Mouse (Mus musculus) neural tube, embryonic 14.5 days (tissue): ENCODE data around the gene Cenpf. TPM values are rescaled to one million over a fixed set of nuclear protein-coding genes. Genes with fewer than 3 reads are reported as not detected.

Experiments
- ATAC-seq: fragments of 200-750 bp; cut with Nextera tagmentation; 2 replicates; pipeline ENCODE4 v1.8.0; 2017; ENCODE audit warnings: low read depth, mild to moderate bottlenecking, moderate TSS enrichment, moderate library complexity
- H3K27ac ChIP-seq: fragments of 300-500 bp; sonication (generic); 2 replicates; pipeline ENCODE4 v1.5.1; 2014; ENCODE audit warnings: low read depth, mild to moderate bottlenecking, control low read depth, low read length, moderate library complexity, mixed read lengths
- H3K27me3 ChIP-seq: fragments of 300-500 bp; sonication (generic); 2 replicates; pipeline ENCODE4 v1.6.1; 2014; ENCODE audit warnings: low read length; ENCODE audit not compliant: control insufficient read depth, insufficient read depth
- H3K36me3 ChIP-seq: fragments of 300-500 bp; sonication (generic); 2 replicates; pipeline ENCODE4 v1.6.1; 2014; ENCODE audit warnings: low read length, mixed read lengths; ENCODE audit not compliant: control insufficient read depth, insufficient read depth
- H3K4me1 ChIP-seq: fragments of 300-500 bp; sonication (generic); 2 replicates; pipeline ENCODE4 v1.6.1; 2014; ENCODE audit warnings: low read length; ENCODE audit not compliant: control insufficient read depth, insufficient read depth
- H3K4me2 ChIP-seq: fragments of 300-500 bp; sonication (generic); 2 replicates; pipeline ENCODE4 v1.6.1; 2014; ENCODE audit warnings: mild to moderate bottlenecking, low read depth, low read length, control low read depth
- H3K4me3 ChIP-seq: fragments of 300-500 bp; sonication (generic); 2 replicates; pipeline ENCODE4 v1.5.1; 2014; ENCODE audit warnings: low read depth, low read length, control low read depth, mixed read lengths
- H3K9ac ChIP-seq: fragments of 300-500 bp; sonication (generic); replicated peaks from 2 replicates; pipeline ENCODE4 v1.6.1; 2014; ENCODE audit warnings: low read depth, mild to moderate bottlenecking, control low read depth, low read length, mixed read lengths
- H3K9me3 ChIP-seq: fragments of 300-500 bp; sonication (generic); 2 replicates; pipeline ENCODE4 v1.6.1; 2016; ENCODE audit warnings: low read length; ENCODE audit not compliant: control insufficient read depth
- WGBS: fragments of 180-500 bp; shearing (Covaris S2); extraction: QIAGEN DNeasy Blood & Tissue Kit; methylation state at CpG from one replicate; pipeline ENCODE4 v1.1.7; 2014; 5-methylcytosine and 5-hydroxymethylcytosine counted together
- polyA plus RNA-seq: library from polyadenylated mRNA; unstranded; fragments of >200 nt; fragmentation: Nextera tagmentation; extraction: Ambion mirVana; gene quantifications from 2 replicates; pipeline ENCODE4 v1.2.1, GENCODE M21; 2014

Gene Cenpf
- polyA plus RNA-seq, 1 experiment from 2014 or later: 6.5 TPM

DNA sequence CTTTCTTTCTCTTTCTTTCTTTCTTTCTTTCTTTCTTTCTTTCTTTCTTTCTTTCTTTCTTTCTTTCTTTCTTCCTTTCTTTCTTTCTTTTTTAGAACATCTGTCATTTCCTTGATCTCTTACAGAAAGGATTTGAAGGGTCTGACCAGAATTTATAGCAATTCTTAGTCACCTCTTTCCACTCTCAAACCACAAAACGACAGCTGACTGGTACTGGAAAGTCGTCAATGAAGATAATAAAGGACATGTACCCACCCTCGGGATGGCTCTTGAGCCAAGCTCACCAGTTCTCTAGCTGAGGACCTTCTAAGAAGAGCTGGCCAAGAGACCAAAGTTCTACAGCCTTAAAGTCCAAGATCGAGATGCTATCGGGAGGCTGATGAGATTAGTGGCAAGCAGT is 30.7 kb upstream of the Cenpf start:
- no peak overlapping the region for H3K4me2 ChIP-seq
- no peaks in the 10 kb centered on the region for H3K4me1 ChIP-seq
- no peak overlapping the region for H3K4me3 ChIP-seq
- no peaks in the 10 kb centered on the region for H3K36me3 ChIP-seq
- no peaks in the 10 kb centered on the region for H3K9me3 ChIP-seq
- 66% methylated on average over 5 of the region's 5 CpGs for WGBS
- no peak overlapping the region for H3K9ac ChIP-seq
- H3K27ac ChIP-seq: no peak overlapping the region
- no peak for ATAC-seq
- H3K27me3 ChIP-seq: no peaks in the 10 kb centered on the region

DNA sequence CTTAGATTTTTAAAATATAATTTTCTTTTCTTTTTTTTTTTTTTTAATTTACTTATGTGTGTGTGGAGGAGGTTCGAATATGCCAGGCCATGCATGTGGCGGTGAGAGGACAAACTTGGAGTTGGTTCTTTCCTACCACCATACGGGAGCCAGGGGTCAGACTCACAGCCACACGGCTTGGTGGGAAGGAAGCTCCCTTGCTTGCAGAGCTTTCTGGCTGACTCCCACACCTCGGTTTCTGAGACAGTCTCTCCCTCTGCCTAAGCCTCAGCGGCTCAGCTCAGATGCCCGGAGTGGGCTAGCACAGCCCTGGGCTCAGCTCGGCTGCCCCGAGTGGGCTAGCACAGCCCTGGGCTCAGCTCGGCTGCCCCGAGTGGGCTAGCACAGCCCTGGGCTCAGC is 29.7 kb upstream of the Cenpf start:
- 91% methylated on average over 11 of the region's 11 CpGs for WGBS
- Histone ChIP-seq H3K4me1 (no peaks in the 10 kb centered on the region), H3K27me3 (no peaks in the 10 kb centered on the region), H3K9me3 (no peaks in the 10 kb centered on the region), H3K36me3 (no peaks in the 10 kb centered on the region), H3K27ac (no peak overlapping the region), H3K9ac (no peak overlapping the region), H3K4me2 (no peak overlapping the region), H3K4me3 (no peak overlapping the region)
- no peak for ATAC-seq

DNA sequence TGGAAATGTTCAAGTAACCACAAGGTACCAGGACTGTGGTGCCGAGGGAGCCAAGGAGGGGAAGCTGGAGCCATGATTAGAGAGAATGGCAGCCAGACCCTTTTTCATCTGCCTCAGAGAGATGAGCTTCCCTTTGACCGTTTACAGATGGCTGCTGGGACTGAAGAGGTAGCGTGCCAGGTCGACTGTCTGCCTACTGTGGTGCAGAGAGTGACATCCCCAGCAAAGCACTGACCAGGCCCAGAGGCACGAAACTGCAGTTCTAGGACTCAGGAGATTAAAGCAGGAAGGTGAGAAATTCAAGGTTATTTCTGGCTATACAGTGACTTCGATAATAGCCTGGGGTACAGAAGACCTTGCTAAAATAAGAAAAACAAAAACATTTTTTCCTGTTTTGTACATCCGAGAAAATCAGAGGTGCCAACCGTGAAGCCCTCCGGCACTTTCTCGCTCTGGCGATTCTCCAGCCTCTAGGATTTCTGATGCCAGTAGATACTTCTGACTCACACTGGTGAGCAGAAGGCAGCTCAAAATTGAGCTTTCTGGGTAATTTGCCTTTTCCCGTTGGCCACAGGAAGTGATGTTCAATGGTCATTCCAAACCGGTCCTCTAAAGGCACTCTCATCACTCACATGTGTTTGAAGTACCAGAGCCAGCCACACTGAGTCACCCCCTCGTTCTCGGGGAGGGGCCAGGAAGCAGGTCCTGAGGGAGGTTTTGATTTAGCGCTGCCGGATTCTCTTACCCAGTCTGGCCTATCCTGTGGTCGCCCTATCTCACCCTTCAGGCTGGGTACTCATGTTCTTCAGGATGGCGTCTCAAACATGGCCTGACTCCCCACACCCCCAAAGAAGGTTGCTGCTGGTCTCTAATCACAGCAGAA is 28.3 kb upstream of the Cenpf start:
- 71% methylated on average over 19 of the region's 19 CpGs for WGBS
- Histone ChIP-seq H3K27ac (no peak overlapping the region), H3K27me3 (no peaks in the 10 kb centered on the region), H3K4me1 (no peaks in the 10 kb centered on the region), H3K4me3 (no peak overlapping the region), H3K4me2 (no peak overlapping the region), H3K9ac (no peak overlapping the region), H3K9me3 (no peaks in the 10 kb centered on the region), H3K36me3 (no peaks in the 10 kb centered on the region)
- no peak for ATAC-seq

GRCm38 (mm10) chr1:189709001-189709400 is 21.1 kb upstream of the Cenpf start:
- Histone ChIP-seq H3K9me3 (no peaks in the 10 kb centered on the region), H3K4me1 (no peaks in the 10 kb centered on the region), H3K9ac (no peak overlapping the region), H3K4me2 (no peak overlapping the region), H3K4me3 (no peak overlapping the region), H3K36me3 (no peaks in the 10 kb centered on the region), H3K27ac (no peak overlapping the region), H3K27me3 (no peaks in the 10 kb centered on the region)
- WGBS: 74% methylated on average over 8 of the region's 8 CpGs
- ATAC-seq: no peak

- WGBS: 19% methylated on average over 5 of the region's 5 CpGs
- no peaks in the 10 kb centered on the region for H3K36me3 ChIP-seq
- H3K4me3 ChIP-seq: no peak overlapping the region
- no peak overlapping the region for H3K4me2 ChIP-seq
- no peaks in the 10 kb centered on the region for H3K4me1 ChIP-seq
- H3K27me3 ChIP-seq: no peaks in the 10 kb centered on the region
- no peak for ATAC-seq
- H3K27ac ChIP-seq: no peak overlapping the region
- H3K9me3 ChIP-seq: no peaks in the 10 kb centered on the region
- H3K9ac ChIP-seq: no peak overlapping the region
These were observed 19.5 kb upstream of the Cenpf start for GRCm38 (mm10) chr1:189707419-189707818.

- H3K4me1 ChIP-seq: no peaks in the 10 kb centered on the region
- no peak for ATAC-seq
- H3K4me2 ChIP-seq: no peak overlapping the region
- no peak overlapping the region for H3K4me3 ChIP-seq
- no peaks in the 10 kb centered on the region for H3K27me3 ChIP-seq
- no peaks in the 10 kb centered on the region for H3K9me3 ChIP-seq
- H3K9ac ChIP-seq: no peak overlapping the region
- no peak overlapping the region for H3K27ac ChIP-seq
- no peaks in the 10 kb centered on the region for H3K36me3 ChIP-seq
These were observed 19.1 kb upstream of the Cenpf start for GRCm38 (mm10) chr1:189707014-189707413.

GRCm38 (mm10) chr1:189706040-189706645 is 18.3 kb upstream of the Cenpf start:
- WGBS: 60% methylated on average over 12 of the region's 12 CpGs
- Histone ChIP-seq H3K36me3 (no peaks in the 10 kb centered on the region), H3K4me2 (no peak overlapping the region), H3K4me1 (no peaks in the 10 kb centered on the region), H3K9ac (no peak overlapping the region), H3K9me3 (no peaks in the 10 kb centered on the region), H3K27ac (no peak overlapping the region), H3K4me3 (no peak overlapping the region), H3K27me3 (no peaks in the 10 kb centered on the region)
- ATAC-seq: no peak

- H3K4me3 ChIP-seq: no peak overlapping the region
- no peaks in the 10 kb centered on the region for H3K4me1 ChIP-seq
- no peaks in the 10 kb centered on the region for H3K36me3 ChIP-seq
- no peak overlapping the region for H3K27ac ChIP-seq
- no peaks in the 10 kb centered on the region for H3K27me3 ChIP-seq
- H3K9ac ChIP-seq: no peak overlapping the region
- no peaks in the 10 kb centered on the region for H3K9me3 ChIP-seq
- 79% methylated on average over 7 of the region's 7 CpGs for WGBS
- ATAC-seq: no peak
- H3K4me2 ChIP-seq: no peak overlapping the region
These were observed 15.7 kb upstream of the Cenpf start for GRCm38 (mm10) chr1:189703591-189703990.

DNA sequence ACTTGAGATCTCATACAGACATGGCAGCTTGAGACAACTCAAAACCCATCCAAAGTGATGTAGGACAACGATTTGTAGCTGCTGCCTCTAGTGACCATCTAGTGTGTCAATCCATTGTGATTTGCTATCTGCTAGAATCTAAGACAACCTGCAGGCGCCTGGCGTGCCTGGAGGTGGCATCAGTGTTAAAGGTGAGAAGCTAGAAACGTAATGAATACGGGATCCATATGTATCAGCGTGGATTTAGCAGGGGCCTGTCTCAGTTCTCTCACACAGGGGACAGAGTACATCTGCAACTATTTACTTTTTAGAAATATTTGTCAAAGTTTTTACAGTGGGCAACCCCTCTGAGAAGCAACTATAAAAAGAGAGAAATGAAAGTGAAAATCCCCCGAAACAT is 15.3 kb upstream of the Cenpf start:
- no peaks in the 10 kb centered on the region for H3K4me1 ChIP-seq
- H3K9me3 ChIP-seq: no peaks in the 10 kb centered on the region
- H3K36me3 ChIP-seq: no peaks in the 10 kb centered on the region
- 60% methylated on average over 7 of the region's 7 CpGs for WGBS
- H3K27ac ChIP-seq: no peak overlapping the region
- no peaks in the 10 kb centered on the region for H3K27me3 ChIP-seq
- no peak overlapping the region for H3K9ac ChIP-seq
- H3K4me2 ChIP-seq: no peak overlapping the region
- ATAC-seq: no peak
- H3K4me3 ChIP-seq: no peak overlapping the region
